Mouse (Mus musculus) CH12.LX (cell line): ENCODE measurements around the gene 1700012B07Rik. TPM values are rescaled to one million over a fixed set of nuclear protein-coding genes. Genes with fewer than 3 reads are reported as not detected.

Experiments used
- DNase-seq: peaks from one replicate; pipeline ENCODE4 v3.0.0-alpha.2; 2013; ENCODE audit errors: extremely low read depth
- H3K27ac ChIP-seq: 2 replicates; pipeline ENCODE4 v1.5.1; 2012; ENCODE audit warnings: low read depth, mild to moderate bottlenecking, control low read depth, moderate library complexity; ENCODE audit not compliant: insufficient read depth
- H3K27me3 ChIP-seq: replicated peaks from 2 replicates; pipeline ENCODE3; 2012; ENCODE audit warnings: inconsistent platforms
- H3K36me3 ChIP-seq, 2 experiments: replicated peaks in 1 of 2; 2 replicates each; pipeline versions ENCODE3 to v1.6.1; 2012; ENCODE audit warnings: inconsistent platforms in 1 of 2, low read length in 1 of 2, mild to moderate bottlenecking in 1 of 2, mixed read lengths in 1 of 2, moderate library complexity in 1 of 2; ENCODE audit not compliant: control insufficient read depth in 1 of 2, insufficient read depth in 1 of 2
- H3K4me1 ChIP-seq, 2 experiments: 2 replicates each; pipeline ENCODE4 v1.6.1; 2012; ENCODE audit warnings: inconsistent platforms in 1 of 2, moderate library complexity in 1 of 2; ENCODE audit not compliant: insufficient read depth in 2 of 2, control insufficient read depth in 1 of 2
- H3K4me2 ChIP-seq: 2 replicates; pipeline ENCODE4 v1.6.1; 2012; ENCODE audit warnings: low read depth, mild to moderate bottlenecking, control low read depth; ENCODE audit not compliant: poor library complexity, insufficient read depth, severe bottlenecking
- H3K4me3 ChIP-seq, 3 experiments: fragments of 150-350 bp in 1 of 3; sonication (generic) in 1 of 3; replicated peaks in 1 of 3; 2 replicates each; pipeline versions ENCODE3 to v1.5.1; 2011 to 2012; ENCODE audit warnings: low read depth in 2 of 3, low read length in 2 of 3, mild to moderate bottlenecking in 2 of 3, moderate library complexity in 2 of 3, control low read depth in 1 of 3, improper control_type of control experiment in 1 of 3, inconsistent platforms in 1 of 3, mixed read lengths in 1 of 3; ENCODE audit not compliant: poor library complexity in 1 of 3
- H3K79me2 ChIP-seq: replicated peaks from 2 replicates; pipeline ENCODE4 v1.6.1; 2012; ENCODE audit warnings: mild to moderate bottlenecking, moderate library complexity; ENCODE audit not compliant: control insufficient read depth, poor library complexity, insufficient read depth, severe bottlenecking; ENCODE audit errors: extremely low read depth
- H3K9ac ChIP-seq: 2 replicates; pipeline ENCODE4 v1.6.1; 2012; ENCODE audit warnings: low read depth, mild to moderate bottlenecking, control low read depth, moderate library complexity; ENCODE audit not compliant: insufficient read depth
- H3K9me3 ChIP-seq: replicated peaks from 2 replicates; pipeline ENCODE3; 2012; ENCODE audit warnings: low read length, inconsistent platforms, mixed read lengths
- BHLHE40 ChIP-seq: IDR thresholded peaks from 2 replicates; pipeline ENCODE4 v1.6.1; 2011; ENCODE audit warnings: mild to moderate bottlenecking, low read depth, low read length, improper control_type of control experiment
- CHD2 ChIP-seq: IDR thresholded peaks from 2 replicates; pipeline ENCODE4 v1.6.1; 2011; ENCODE audit warnings: low read length, improper control_type of control experiment
- EP300 ChIP-seq: IDR thresholded peaks from 2 replicates; pipeline ENCODE4 v1.6.1; 2011; ENCODE audit warnings: low read length, improper control_type of control experiment
- ETS1 ChIP-seq: conservative IDR thresholded peaks from 2 replicates; pipeline ENCODE4 v1.6.1; 2012; ENCODE audit warnings: low read depth, mild to moderate bottlenecking, inconsistent platforms, low read length, improper control_type of control experiment, moderate library complexity
- GABPA ChIP-seq: IDR thresholded peaks from 2 replicates; pipeline ENCODE4 v1.6.1; 2012; ENCODE audit warnings: low read depth, low read length, improper control_type of control experiment, inconsistent platforms; ENCODE audit not compliant: insufficient replicate concordance
- MAFK ChIP-seq: IDR thresholded peaks from 2 replicates; pipeline ENCODE4 v1.6.1; 2011; ENCODE audit warnings: low read length, improper control_type of control experiment; ENCODE audit not compliant: insufficient replicate concordance
- MAZ ChIP-seq: IDR thresholded peaks from 2 replicates; pipeline ENCODE4 v1.6.1; 2012; ENCODE audit warnings: low read depth, mild to moderate bottlenecking, inconsistent platforms, low read length, improper control_type of control experiment, moderate library complexity
- MEF2A ChIP-seq: IDR thresholded peaks from 2 replicates; pipeline ENCODE4 v1.6.1; 2014; ENCODE audit warnings: low read depth, mild to moderate bottlenecking, inconsistent platforms, low read length, improper control_type of control experiment, borderline replicate concordance
- MYC ChIP-seq: IDR thresholded peaks from 2 replicates; pipeline ENCODE4 v1.6.1; 2011; ENCODE audit warnings: low read depth, mild to moderate bottlenecking, improper control_type of control experiment, low read length
- NELFE ChIP-seq: IDR thresholded peaks from 2 replicates; pipeline ENCODE4 v1.6.1; 2011; ENCODE audit warnings: low read depth, low read length, improper control_type of control experiment
- PAX5 ChIP-seq: IDR thresholded peaks from 2 replicates; pipeline ENCODE4 v1.6.1; 2012; ENCODE audit warnings: low read length, inconsistent platforms, mixed read lengths
- POLR2A ChIP-seq: IDR thresholded peaks from 2 replicates; pipeline ENCODE4 v1.6.1; 2011; ENCODE audit warnings: low read depth, mild to moderate bottlenecking, improper control_type of control experiment, low read length
- RAD21 ChIP-seq: IDR thresholded peaks from 2 replicates; pipeline ENCODE4 v1.6.1; 2011; ENCODE audit warnings: low read depth, mild to moderate bottlenecking, low read length, improper control_type of control experiment, moderate library complexity
- RCOR1 ChIP-seq: conservative IDR thresholded peaks from 2 replicates; pipeline ENCODE4 v1.6.1; 2012; ENCODE audit warnings: low read depth, mild to moderate bottlenecking, inconsistent platforms, low read length, improper control_type of control experiment
- SMC3 ChIP-seq: IDR thresholded peaks from 2 replicates; pipeline ENCODE4 v1.6.1; 2011; ENCODE audit warnings: low read depth, low read length, improper control_type of control experiment
- TBP ChIP-seq: conservative IDR thresholded peaks from 2 replicates; pipeline ENCODE4 v1.6.1; 2011; ENCODE audit warnings: low read depth, low read length, improper control_type of control experiment
- TCF12 ChIP-seq: IDR thresholded peaks from 2 replicates; pipeline ENCODE4 v1.6.1; 2014; ENCODE audit warnings: low read depth, mild to moderate bottlenecking, inconsistent platforms, low read length, improper control_type of control experiment
- USF2 ChIP-seq: conservative IDR thresholded peaks from 2 replicates; pipeline ENCODE4 v1.6.1; 2011; ENCODE audit warnings: low read depth, low read length, improper control_type of control experiment
- ZC3H11A ChIP-seq: IDR thresholded peaks from 2 replicates; pipeline ENCODE4 v1.6.1; 2012; ENCODE audit warnings: low read depth, mild to moderate bottlenecking, inconsistent platforms, low read length, improper control_type of control experiment
- ZKSCAN1 ChIP-seq: IDR thresholded peaks from 2 replicates; pipeline ENCODE4 v1.6.1; 2012; ENCODE audit warnings: low read depth, inconsistent platforms, low read length, improper control_type of control experiment, borderline replicate concordance
- ZNF384 ChIP-seq: IDR thresholded peaks from 2 replicates; pipeline ENCODE4 v1.6.1; 2012; ENCODE audit warnings: low read depth, low read length, improper control_type of control experiment, inconsistent platforms
- dilution Hi-C: fragments of 300-500 bp; cut with MboI; formaldehyde crosslinking; loops from 2 replicates; pipeline ENCODE4 v1.14.3; 2020; ENCODE audit warnings: low sequenced_read_pairs; ENCODE audit not compliant: extremely low pct_unique_long_range_greater_than_20kb, extremely low pct_ligation_motif_present
- in situ Hi-C: fragments of 300-500 bp; cut with MboI; formaldehyde crosslinking; loops from 3 replicates; pipeline ENCODE4 v1.14.3; 2019; ENCODE audit warnings: low sequenced_read_pairs, low pct_ligation_motif_present, low pct_unique_long_range_greater_than_20kb, mixed read lengths
- polyA plus RNA-seq: library from polyadenylated mRNA; unstranded; fragments of >175 nt; gene quantifications from 2 replicates; pipeline ENCODE4 v1.2.1, GENCODE M21; 2012; ENCODE audit warnings: low read depth; ENCODE audit not compliant: insufficient read length
- total RNA-seq, 2 experiments: library from RNA; depleted of rRNA; stranded (reverse); fragments of 300-350 nt in 1 of 2; fragments of >200 nt in 1 of 2; gene quantifications; 2 replicates each; pipeline ENCODE4 v1.2.3; 2012 to 2014

The 1700012B07Rik gene
- total RNA-seq (2012; rRNA removed) (not detected in 2 replicates), total RNA-seq (2014; rRNA removed) (not detected in 2 replicates), polyA plus RNA-seq (0.29 and 0.44 TPM in 2 replicates)

GRCm38 (mm10) chr11:109827946-109828345 is at the start of gene 1700012B07Rik:
TSS of gene 1700012B07Rik (minus strand) at chr11:109828046.
- dilution Hi-C loops (no loop called here), in situ Hi-C loops (no loop called here)
- TF ChIP-seq CHD2 (no peak), ZC3H11A (no peak), RCOR1 (no peak), NELFE (no peak), PAX5 (no peak), RAD21 (no peak), MAFK (no peak), ETS1 (no peak), GABPA (no peak)
- H3K27ac ChIP-seq = no peak within 1 kb of the TSS
- H3K79me2 ChIP-seq = no peaks in the 10 kb centered on the region
- H3K9ac ChIP-seq = no peak within 1 kb of the TSS
- peaks cover 3% of the 10 kb centered on the region for H3K9me3 ChIP-seq
- H3K4me1 ChIP-seq = peaks cover 0 to 10% of the 10 kb centered on the region in 2 experiments; a peak in 2 of 4 replicates
- no peak within 1 kb of the TSS for H3K4me2 ChIP-seq
- no peaks in the 10 kb centered on the region for H3K27me3 ChIP-seq
- DNase-seq = no peak
- no peak within 1 kb of the TSS for H3K4me3 ChIP-seq
- no peaks in the 10 kb centered on the region for H3K36me3 ChIP-seq

- Histone ChIP-seq H3K9ac (no peak overlapping the region), H3K4me2 (no peak overlapping the region), H3K9me3 (peaks cover 10% of the 10 kb centered on the region), H3K79me2 (no peaks in the 10 kb centered on the region), H3K27ac (no peak overlapping the region), H3K4me1 (peaks cover 19 to 33% of the 10 kb centered on the region in 2 experiments), H3K4me3 (no peak overlapping the region), H3K27me3 (no peaks in the 10 kb centered on the region), H3K36me3 (no peaks in the 10 kb centered on the region)
- DNase-seq = no peak
- dilution Hi-C loops (no loop called here), in situ Hi-C loops (loop anchor here (5.0 to 25.0 kb wide), 3 partner anchors 228 to 611 kb away; no protein-coding TSS in a partner anchor)
- TF ChIP-seq SMC3 (no peak), USF2 (no peak), PAX5 (no peak), MAZ (no peak), ETS1 (no peak), TBP (no peak), MEF2A (no peak), ZNF384 (no peak), ZC3H11A (no peak), ZKSCAN1 (no peak), NELFE (no peak), POLR2A (no peak), EP300 (no peak), BHLHE40 (no peak), TCF12 (no peak), MYC (no peak), GABPA (no peak)
Observed at GRCm38 (mm10) chr11:109876767-109877166, 48.9 kb upstream of the 1700012B07Rik start.
